Mouse (Mus musculus) layer of hippocampus, postnatal 36 days (tissue): Measurements from ENCODE around the gene Miga1. TPM values are rescaled to one million over a fixed set of nuclear protein-coding genes. Genes with fewer than 3 reads are reported as not detected.

Experiments used
- DNase-seq, 2 experiments: peaks; one replicate each; pipeline ENCODE4 v3.0.0; 2022
- total RNA-seq, 2 experiments: library from RNA; stranded (reverse); gene quantifications; 2 replicates each; pipeline ENCODE4 v1.2.3; 2021

Gene Miga1
- total RNA-seq: 10 to 100 TPM; 74.4 to 82.9 TPM

- peak; percentile 84 to 86 for DNase-seq
Measured at GRCm38 (mm10) chr3:152339862-152340557, at the start of gene Miga1. Gene Miga1 (minus strand): TSS chr3:152340407.

- DNase-seq: no peak
Measured at GRCm38 (mm10) chr3:152384106-152384505, 43.9 kb upstream of the Miga1 start.

- DNase-seq: no peak
Measured at GRCm38 (mm10) chr3:152376063-152376462, 35.9 kb upstream of the Miga1 start.

- no peak for DNase-seq
Measured at GRCm38 (mm10) chr3:152364181-152364580, 24.0 kb upstream of the Miga1 start.

GRCm38 (mm10) chr3:152359151-152359550, 18.9 kb upstream of the Miga1 start:
- no peak for DNase-seq

GRCm38 (mm10) chr3:152356751-152357150, 16.5 kb upstream of the Miga1 start:
- DNase-seq: no peak

GRCm38 (mm10) chr3:152355361-152355760, 15.2 kb upstream of the Miga1 start:
- DNase-seq: no peak

- DNase-seq: no peak
Measured at GRCm38 (mm10) chr3:152353434-152354177, 13.4 kb upstream of the Miga1 start.

GRCm38 (mm10) chr3:152352289-152352688, 12.1 kb upstream of the Miga1 start:
- no peak for DNase-seq

GRCm38 (mm10) chr3:152350966-152351365, 10.8 kb upstream of the Miga1 start:
- DNase-seq: no peak

- no peak for DNase-seq
Measured at GRCm38 (mm10) chr3:152350431-152350830, 10.2 kb upstream of the Miga1 start.

GRCm38 (mm10) chr3:152348011-152348830, 8.0 kb upstream of the Miga1 start:
- no peak for DNase-seq

GRCm38 (mm10) chr3:152347227-152347626, 7.0 kb upstream of the Miga1 start:
- DNase-seq: no peak

GRCm38 (mm10) chr3:152346633-152347141, 6.5 kb upstream of the Miga1 start:
- peak in 1 of 2 experiments; percentile 36 for DNase-seq

- peak; percentile 92 to 94 for DNase-seq
Measured at GRCm38 (mm10) chr3:152345732-152346632, 5.8 kb upstream of the Miga1 start, which contains the start of gene Usp33. Gene Usp33 (plus strand): TSS chr3:152346478.

GRCm38 (mm10) chr3:152342961-152343517, 2.8 kb upstream of the Miga1 start:
- DNase-seq: no peak

GRCm38 (mm10) chr3:152336085-152336484, 4.1 kb downstream of the Miga1 start:
- DNase-seq: no peak

- no peak for DNase-seq
Measured at GRCm38 (mm10) chr3:152333641-152334040, 6.6 kb downstream of the Miga1 start.

- DNase-seq: no peak
Measured at GRCm38 (mm10) chr3:152332545-152333300, 7.5 kb downstream of the Miga1 start.

- no peak for DNase-seq
Measured at GRCm38 (mm10) chr3:152332104-152332503, 8.1 kb downstream of the Miga1 start.
